Mouse (Mus musculus): ENCODE measurements around the gene Prmt3. TPM values are rescaled to one million over a fixed set of nuclear protein-coding genes. Genes with fewer than 3 reads are reported as not detected.
A peak's percentile ranks its signal among the peaks of the same experiment; 100 is the strongest.

Gene Prmt3
- polyA plus RNA-seq, 1 experiment from 2014 or later = 16.2 TPM

- Histone ChIP-seq H3K9ac (replicated peaks) (no peak overlapping the region), H3K4me3 (ENCODE audit: low read depth, low read length) (no peak overlapping the region), H3K4me1 (ENCODE audit: insufficient read depth) (no peaks in the 10 kb centered on the region), H3K4me2 (ENCODE audit: low read depth, low read length) (no peak overlapping the region), H3K27me3 (ENCODE audit: insufficient read depth, low read length) (no peaks in the 10 kb centered on the region), H3K36me3 (replicated peaks; ENCODE audit: insufficient read depth, low read length) (peaks cover 39% of the 10 kb centered on the region), H3K27ac (ENCODE audit: low read depth) (no peak overlapping the region), H3K9me3 (ENCODE audit: low read length) (no peaks in the 10 kb centered on the region)
- TF ChIP-seq EP300 (IDR thresholded peaks at IDR 0.05; ENCODE audit: low read depth) (no peak), CTCF (IDR thresholded peaks at IDR 0.05; ENCODE audit: low read depth) (no peak)
- 82% methylated on average over 3 of the region's 3 CpGs for WGBS (ENCODE audit: insufficient replicate concordance)
- DNase-seq (no peak), ATAC-seq (no peak)
Measured at GRCm38 (mm10) chr7:49825492-49825891, 47.3 kb downstream of the Prmt3 start.

GRCm38 (mm10) chr7:49827920-49828319, 49.8 kb downstream of the Prmt3 start:
- no peak overlapping the region for H3K4me3 ChIP-seq (ENCODE audit: low read depth, low read length)
- ATAC-seq (no peak), DNase-seq (no peak)
- no peak for TF ChIP-seq CTCF (IDR thresholded peaks at IDR 0.05; ENCODE audit: low read depth)
- no peak for TF ChIP-seq EP300 (IDR thresholded peaks at IDR 0.05; ENCODE audit: low read depth)
- no peaks in the 10 kb centered on the region for H3K9me3 ChIP-seq (ENCODE audit: low read length)
- H3K4me1 ChIP-seq (ENCODE audit: insufficient read depth) = no peaks in the 10 kb centered on the region
- no peak overlapping the region for H3K4me2 ChIP-seq (ENCODE audit: low read depth, low read length)
- H3K9ac ChIP-seq (replicated peaks) = no peak overlapping the region
- no peak overlapping the region for H3K27ac ChIP-seq (ENCODE audit: low read depth)
- H3K27me3 ChIP-seq (ENCODE audit: insufficient read depth, low read length) = no peaks in the 10 kb centered on the region
- 81% methylated on average over 1 of the region's 1 CpGs for WGBS (ENCODE audit: insufficient replicate concordance)
- H3K36me3 ChIP-seq (replicated peaks; ENCODE audit: insufficient read depth, low read length) = peaks cover 43% of the 10 kb centered on the region

GRCm38 (mm10) chr7:49842366-49843282, 64.5 kb downstream of the Prmt3 start:
- Histone ChIP-seq H3K4me3 (ENCODE audit: low read depth, low read length) (no peak overlapping the region), H3K9me3 (ENCODE audit: low read length) (no peaks in the 10 kb centered on the region), H3K36me3 (replicated peaks; ENCODE audit: insufficient read depth, low read length) (peaks cover 13% of the 10 kb centered on the region), H3K27ac (ENCODE audit: low read depth) (no peak overlapping the region), H3K27me3 (ENCODE audit: insufficient read depth, low read length) (no peaks in the 10 kb centered on the region), H3K4me1 (ENCODE audit: insufficient read depth) (no peaks in the 10 kb centered on the region), H3K9ac (replicated peaks) (no peak overlapping the region), H3K4me2 (ENCODE audit: low read depth, low read length) (no peak overlapping the region)
- ATAC-seq (no peak), DNase-seq (no peak)
- 56% methylated on average over 11 of the region's 11 CpGs for WGBS (ENCODE audit: insufficient replicate concordance)
- TF ChIP-seq CTCF (IDR thresholded peaks at IDR 0.05; ENCODE audit: low read depth) = 0 out of 2 replicates have a peak, but pooled peaks have one; percentile 5
- no peak for TF ChIP-seq EP300 (IDR thresholded peaks at IDR 0.05; ENCODE audit: low read depth)

- H3K36me3 ChIP-seq (replicated peaks; ENCODE audit: insufficient read depth, low read length) = peaks cover 9% of the 10 kb centered on the region
- no peaks in the 10 kb centered on the region for H3K9me3 ChIP-seq (ENCODE audit: low read length)
- no peak overlapping the region for H3K27ac ChIP-seq (ENCODE audit: low read depth)
- no peaks in the 10 kb centered on the region for H3K27me3 ChIP-seq (ENCODE audit: insufficient read depth, low read length)
- H3K4me1 ChIP-seq (ENCODE audit: insufficient read depth) = no peaks in the 10 kb centered on the region
- ATAC-seq = 0 out of 2 replicates have a peak, but pooled peaks have one; percentile 40
- DNase-seq = no peak
- H3K4me2 ChIP-seq (ENCODE audit: low read depth, low read length) = no peak overlapping the region
- 58% methylated on average over 6 of the region's 6 CpGs for WGBS (ENCODE audit: insufficient replicate concordance)
- no peak overlapping the region for H3K4me3 ChIP-seq (ENCODE audit: low read depth, low read length)
- no peak overlapping the region for H3K9ac ChIP-seq (replicated peaks)
- TF ChIP-seq EP300 (IDR thresholded peaks at IDR 0.05; ENCODE audit: low read depth) = no peak
- no peak for TF ChIP-seq CTCF (IDR thresholded peaks at IDR 0.05; ENCODE audit: low read depth)
Measured at GRCm38 (mm10) chr7:49843304-49843933, 65.3 kb downstream of the Prmt3 start.

DNA sequence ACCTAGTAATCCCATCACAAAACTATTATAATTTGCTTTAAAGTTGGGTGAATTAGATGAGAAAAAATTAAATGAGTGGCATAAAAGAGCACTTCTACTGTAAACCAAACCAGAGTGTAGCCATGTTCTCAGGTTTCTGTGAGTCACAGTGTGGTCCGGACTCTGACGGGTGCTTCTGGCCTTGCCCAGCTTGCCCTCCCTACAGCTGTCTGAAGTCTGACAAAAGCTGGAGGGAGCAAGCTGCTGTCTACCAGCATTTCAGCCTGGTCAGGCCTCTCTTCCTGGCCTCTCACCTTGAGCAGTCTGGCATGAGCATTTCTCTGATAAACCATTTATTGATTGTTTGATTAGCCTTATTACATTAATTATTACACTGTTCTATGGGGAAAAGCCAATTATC, 69.8 kb downstream of the Prmt3 start:
- Histone ChIP-seq H3K9ac (replicated peaks) (no peak overlapping the region), H3K27me3 (ENCODE audit: insufficient read depth, low read length) (no peaks in the 10 kb centered on the region), H3K9me3 (ENCODE audit: low read length) (no peaks in the 10 kb centered on the region), H3K4me1 (ENCODE audit: insufficient read depth) (no peaks in the 10 kb centered on the region), H3K4me2 (ENCODE audit: low read depth, low read length) (no peak overlapping the region), H3K27ac (ENCODE audit: low read depth) (no peak overlapping the region), H3K4me3 (ENCODE audit: low read depth, low read length) (no peak overlapping the region), H3K36me3 (replicated peaks; ENCODE audit: insufficient read depth, low read length) (peaks cover 16% of the 10 kb centered on the region; the same call in 1 of the 2 replicates)
- TF ChIP-seq CTCF (IDR thresholded peaks at IDR 0.05; ENCODE audit: low read depth) = no peak
- TF ChIP-seq EP300 (IDR thresholded peaks at IDR 0.05; ENCODE audit: low read depth) = no peak
- 85% methylated on average over 2 of the region's 2 CpGs for WGBS (ENCODE audit: insufficient replicate concordance)
- DNase-seq (no peak), ATAC-seq (no peak)
